ENCODE assay signal across 12 mouse cellular contexts in genomic region chr2:4159574-4160203, GRCm38 (mm10).
DNase-seq lines count a peak whose midpoint lies in the region; ATAC-seq and TF ChIP-seq lines count a peak whose summit lies in the region.
"Had no signal": no experiment of that assay in that cellular context is flagged by ENCODE, and none has a peak within 500 bp of the region (broad histone marks: within the 10 kb centered on the region; RNA-seq: fewer than 3 reads in every experiment).

No protein-coding gene starts in this region.

- H3K27ac ChIP-seq in hindbrain, postnatal 0 days: no peak overlapping the region
- H3K27ac ChIP-seq in hindbrain, embryonic 16.5 days (ENCODE audit: low read depth, low read length): no peak overlapping the region
- H3K27ac ChIP-seq in testis, adult 2 months (ENCODE audit: control insufficient read depth, insufficient read depth, low read depth, low read length): no peak overlapping the region
- H3K27ac ChIP-seq: hindbrain, embryonic 15.5 days; macrophage had no signal

- H3K27me3 ChIP-seq in hindbrain, postnatal 0 days (ENCODE audit: insufficient read depth, low read length): no peaks in the 10 kb centered on the region
- no peaks in the 10 kb centered on the region for H3K27me3 ChIP-seq in hindbrain, embryonic 16.5 days (replicated peaks; ENCODE audit: control insufficient read depth, insufficient read depth, low read length)
- no peaks in the 10 kb centered on the region for H3K27me3 ChIP-seq in testis, adult 2 months (ENCODE audit: control insufficient read depth, insufficient read depth, low read length)
- H3K27me3 ChIP-seq: hindbrain, embryonic 15.5 days had no signal

- no peaks in the 10 kb centered on the region for H3K36me3 ChIP-seq in hindbrain, postnatal 0 days (ENCODE audit: insufficient read depth, low read length)
- H3K36me3 ChIP-seq in hindbrain, embryonic 16.5 days (ENCODE audit: control insufficient read depth, insufficient read depth, low read length): no peaks in the 10 kb centered on the region
- no peaks in the 10 kb centered on the region for H3K36me3 ChIP-seq in testis, adult 2 months (ENCODE audit: control insufficient read depth, insufficient read depth, low read length)
- H3K36me3 ChIP-seq: hindbrain, embryonic 15.5 days had no signal

- H3K9ac ChIP-seq in hindbrain, postnatal 0 days (replicated peaks; ENCODE audit: low read length): no peak overlapping the region
- H3K9ac ChIP-seq in hindbrain, embryonic 16.5 days (ENCODE audit: low read depth, low read length): no peak overlapping the region
- H3K9ac ChIP-seq: hindbrain, embryonic 15.5 days had no signal

- no peaks in the 10 kb centered on the region for H3K9me3 ChIP-seq in hindbrain, postnatal 0 days (ENCODE audit: low read length)
- no peaks in the 10 kb centered on the region for H3K9me3 ChIP-seq in hindbrain, embryonic 16.5 days (ENCODE audit: control insufficient read depth, low read length)
- H3K9me3 ChIP-seq: hindbrain, embryonic 15.5 days had no signal

- ATAC-seq in hindbrain, postnatal 0 days: no peak
- no peak for ATAC-seq in hindbrain, embryonic 16.5 days

- TF ChIP-seq POLR2A in testis, adult 2 months (IDR thresholded peaks at IDR 0.05; ENCODE audit: control insufficient read depth, low read depth, low read length): no peak

- no peak for DNase-seq in hindbrain, postnatal 0 days (ENCODE audit: low spot score)
- DNase-seq in testis, postnatal 14 days (ENCODE audit: low spot score): no peak
- peak; percentile 71 for DNase-seq in R1 (ENCODE audit: low read depth, low spot score)
- peak; percentile 36 for DNase-seq in retina, postnatal 1 day
- DNase-seq in B cell, adult 2 months: no peak
- no peak for DNase-seq in embryo, embryonic 10.5 days (ENCODE audit: low spot score)
- DNase-seq: gastrocnemius, postnatal 25 days had no signal

- H3K4me3 ChIP-seq in hindbrain, postnatal 0 days (ENCODE audit: low read length): no peak overlapping the region
- H3K4me3 ChIP-seq in hindbrain, embryonic 16.5 days (ENCODE audit: low read length): no peak overlapping the region
- peak overlapping the region; percentile 37; the same call in 1 of the 2 replicates for H3K4me3 ChIP-seq in testis, adult 2 months (ENCODE audit: control insufficient read depth, low read depth, low read length)
- H3K4me3 ChIP-seq: hindbrain, embryonic 15.5 days; myocyte had no signal

- 87% methylated on average over 15 of the region's 15 CpGs for WGBS in hindbrain, postnatal 0 days
- 87% methylated on average over 15 of the region's 15 CpGs for WGBS in hindbrain, embryonic 16.5 days

- no peak overlapping the region for H3K4me2 ChIP-seq in hindbrain, postnatal 0 days (ENCODE audit: low read depth, low read length)
- H3K4me2 ChIP-seq in hindbrain, embryonic 16.5 days (ENCODE audit: low read length): no peak overlapping the region
- H3K4me2 ChIP-seq: hindbrain, embryonic 15.5 days had no signal

- H3K4me1 ChIP-seq in hindbrain, postnatal 0 days (ENCODE audit: insufficient read depth, low read length): peaks cover 7% of the 10 kb centered on the region; the same call in 1 of the 2 replicates
- H3K4me1 ChIP-seq in hindbrain, embryonic 16.5 days (ENCODE audit: control insufficient read depth, insufficient read depth, low read depth, low read length): peaks cover 9% of the 10 kb centered on the region
- H3K4me1 ChIP-seq in testis, adult 2 months (ENCODE audit: control insufficient read depth, insufficient read depth, low read length): no peaks in the 10 kb centered on the region; the same call in 1 of the 2 replicates

- TF ChIP-seq CTCF in hindbrain, postnatal 0 days (IDR thresholded peaks at IDR 0.05; ENCODE audit: low read depth): peak; percentile 41
- TF ChIP-seq CTCF in testis, adult 2 months (IDR thresholded peaks at IDR 0.05; ENCODE audit: control insufficient read depth, insufficient read depth, insufficient replicate concordance, low read depth, low read length): peak; percentile 57; the same call in 1 of the 2 replicates

Comparison
In these comparisons a context has a peak if more than half of its experiments do, and no peak if none do; other contexts are left out.
1. DNase-seq: peak in R1 (single experiment) and retina, postnatal 1 day (single experiment); none in hindbrain, postnatal 0 days (single experiment), testis, postnatal 14 days (single experiment), B cell, adult 2 months (0 of 2) and embryo, embryonic 10.5 days (single experiment).